Mouse (Mus musculus) cerebellum, postnatal 4 days (tissue): ENCODE measurements around the gene Ogfod3.
A peak's percentile ranks its signal among the peaks of the same experiment; 100 is the strongest.

ENCODE experiments used
- DNase-seq, 2 experiments: peaks; one replicate each; pipeline ENCODE4 v3.0.0; 2022; ENCODE audit warnings: low spot score in 2 of 2, mixed read lengths in 1 of 2

Gene Ogfod3

GRCm38 (mm10) chr11:121204161-121205006 is at the start of gene Ogfod3, which contains the start of gene Hexdc:
Gene Ogfod3 (minus strand): TSS chr11:121204711.
Gene Hexdc (plus strand): TSS chr11:121204433.
- peak; percentile 59 to 89 for DNase-seq

- DNase-seq = no peak
Measured at GRCm38 (mm10) chr11:121250196-121250595, 45.7 kb upstream of the Ogfod3 start.

DNA sequence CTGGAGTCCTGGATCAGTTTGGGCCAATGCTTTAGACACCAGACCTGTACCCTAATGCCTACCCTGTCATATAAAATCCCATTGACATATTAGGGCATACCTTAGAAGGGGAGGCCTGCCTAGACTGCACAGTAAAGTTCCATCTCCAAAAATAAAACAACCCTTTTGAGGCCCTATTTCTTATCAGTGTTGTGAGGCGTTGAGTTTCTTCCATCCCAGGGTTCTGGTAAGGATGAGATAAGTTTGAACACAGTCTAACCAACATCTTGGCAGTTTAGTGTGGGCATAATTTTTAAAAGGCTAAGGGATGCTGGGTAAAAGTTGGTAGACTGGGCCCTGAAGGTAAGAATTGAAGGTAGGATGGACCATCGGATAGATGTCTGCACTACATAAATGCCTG is 35.2 kb upstream of the Ogfod3 start:
- no peak for DNase-seq

GRCm38 (mm10) chr11:121237345-121238128 is 33.0 kb upstream of the Ogfod3 start:
- no peak for DNase-seq

DNA sequence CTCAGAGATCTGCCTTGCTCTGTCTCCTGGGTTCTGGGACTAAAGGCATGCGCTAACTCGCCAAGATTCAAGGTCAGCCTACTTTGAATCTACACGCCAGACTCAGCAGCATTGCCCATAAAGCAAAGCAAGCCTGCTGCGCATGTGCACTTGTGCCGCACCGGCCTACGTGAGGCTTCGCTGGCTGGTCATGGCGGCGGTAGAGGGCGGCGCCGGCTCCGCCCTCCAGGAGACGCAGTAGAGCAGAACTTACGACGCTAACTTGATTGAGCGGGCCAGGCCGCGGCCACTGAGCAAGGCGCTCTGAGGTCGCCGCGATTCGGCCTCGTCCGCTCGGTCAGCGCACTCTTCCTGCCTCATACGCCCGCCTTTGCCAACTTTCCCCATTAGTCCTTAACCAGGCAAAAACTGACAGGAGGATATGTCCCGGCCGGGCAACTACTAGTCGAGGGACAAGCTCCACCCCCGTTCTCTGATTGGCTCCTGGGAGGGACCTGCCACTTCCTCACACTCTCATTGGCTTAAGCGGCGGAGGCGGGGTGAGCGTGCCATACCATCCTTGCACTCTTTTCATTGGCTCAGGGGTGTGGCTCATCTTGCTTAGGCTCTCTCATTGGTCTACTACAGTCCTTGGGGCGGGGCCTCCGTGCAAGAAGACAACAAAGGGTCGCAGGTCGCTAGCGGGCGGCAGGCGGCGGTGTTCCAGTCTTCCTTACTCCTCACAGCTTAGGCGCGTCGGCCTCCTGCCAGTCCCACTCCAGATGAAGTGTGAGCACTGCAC is 32.2 kb upstream of the Ogfod3 start, which contains the start of gene Narf:
Narf (plus strand) TSS at position 690 of the 781 bp plus-strand sequence.
- peak; percentile 87 to 96 for DNase-seq

- DNase-seq = peak in 1 of 2 experiments; percentile 32
Measured at GRCm38 (mm10) chr11:121235475-121236238, 31.1 kb upstream of the Ogfod3 start.

DNA sequence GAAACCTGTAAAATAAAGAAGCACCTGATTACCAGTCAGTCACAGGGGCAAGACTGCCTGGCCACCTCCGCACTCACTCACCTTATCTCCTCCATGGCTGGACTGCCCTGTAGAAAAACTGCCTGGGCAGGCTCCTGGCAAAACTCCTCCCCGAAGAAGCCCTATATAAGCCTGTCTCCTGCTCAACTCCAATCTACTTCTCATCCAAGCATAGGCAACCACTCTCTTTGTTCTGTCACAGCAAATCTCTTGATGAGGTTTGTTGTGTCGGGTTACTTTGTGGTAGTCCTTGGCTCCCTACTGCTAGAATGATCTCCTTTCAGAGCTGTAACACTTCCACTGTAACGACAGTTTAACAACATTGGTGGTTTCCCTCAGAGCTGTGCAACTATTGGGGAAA is 28.2 kb upstream of the Ogfod3 start:
- DNase-seq = no peak

GRCm38 (mm10) chr11:121231628-121232291 is 27.2 kb upstream of the Ogfod3 start:
- no peak for DNase-seq

DNA sequence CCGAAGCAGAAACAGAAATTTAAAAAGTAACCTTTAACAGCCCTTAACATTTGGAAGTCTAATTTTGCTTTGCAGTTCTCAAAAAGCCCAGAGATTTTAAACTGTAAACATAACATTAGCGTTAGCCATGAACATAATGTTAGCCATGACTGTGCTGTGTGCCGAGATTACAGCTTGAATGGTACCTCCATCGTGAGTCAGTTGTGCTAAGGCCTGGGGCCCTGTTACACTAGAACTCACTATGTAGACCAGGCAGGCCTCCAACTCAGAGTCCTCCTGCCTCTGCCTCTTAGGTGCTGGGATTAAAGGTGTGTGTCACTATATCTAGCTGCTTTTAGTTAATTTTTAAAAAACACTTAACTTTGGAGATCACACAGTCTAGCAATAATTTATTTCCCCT is 26.7 kb upstream of the Ogfod3 start:
- DNase-seq = no peak

GRCm38 (mm10) chr11:121229018-121229439 is 24.5 kb upstream of the Ogfod3 start, which contains the start of gene Cybc1:
Gene Cybc1 (minus strand): TSS chr11:121229322.
- DNase-seq = peak in 1 of 2 experiments; percentile 35

DNA sequence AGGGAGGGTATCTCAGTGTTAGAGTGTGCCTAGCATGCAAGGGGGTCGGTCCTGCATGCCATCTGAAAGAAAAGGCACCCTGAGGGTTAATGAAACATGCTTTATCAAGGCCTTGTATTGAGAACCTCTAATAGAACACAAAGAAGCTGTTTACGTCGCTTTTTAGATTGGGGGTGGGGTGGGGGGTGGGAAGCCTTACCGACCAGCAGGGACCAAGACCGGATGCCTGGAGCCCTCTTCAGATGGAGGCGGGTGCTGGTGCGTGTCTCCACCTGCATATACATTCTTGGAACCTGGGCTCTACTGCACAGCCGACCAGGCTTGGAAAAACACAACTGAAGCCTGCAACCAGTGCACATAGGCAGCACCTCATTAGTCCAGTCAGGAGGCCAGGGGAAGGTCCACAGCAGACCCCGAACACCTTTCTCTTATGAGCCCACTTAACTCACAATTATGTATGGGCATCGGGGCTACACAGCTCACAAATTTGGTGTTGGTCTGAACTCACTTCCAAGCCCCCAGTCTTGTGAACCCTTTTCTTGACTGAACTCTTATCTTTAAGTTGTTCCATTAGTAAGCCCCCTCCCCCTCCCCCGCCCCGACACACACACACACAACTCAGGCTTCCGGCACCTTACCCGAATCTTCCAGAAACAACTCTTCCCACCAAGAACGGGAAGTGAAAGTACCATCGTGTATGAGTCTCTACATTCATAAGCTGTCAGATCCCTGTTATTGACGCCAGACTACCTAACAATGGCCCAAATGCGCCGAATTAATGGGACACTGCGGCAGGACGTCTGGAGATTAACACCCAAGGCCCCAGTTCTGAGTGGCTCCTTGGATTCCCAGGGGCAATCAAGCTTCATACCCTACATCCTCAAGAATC is 23.9 kb upstream of the Ogfod3 start:
- no peak for DNase-seq

DNA sequence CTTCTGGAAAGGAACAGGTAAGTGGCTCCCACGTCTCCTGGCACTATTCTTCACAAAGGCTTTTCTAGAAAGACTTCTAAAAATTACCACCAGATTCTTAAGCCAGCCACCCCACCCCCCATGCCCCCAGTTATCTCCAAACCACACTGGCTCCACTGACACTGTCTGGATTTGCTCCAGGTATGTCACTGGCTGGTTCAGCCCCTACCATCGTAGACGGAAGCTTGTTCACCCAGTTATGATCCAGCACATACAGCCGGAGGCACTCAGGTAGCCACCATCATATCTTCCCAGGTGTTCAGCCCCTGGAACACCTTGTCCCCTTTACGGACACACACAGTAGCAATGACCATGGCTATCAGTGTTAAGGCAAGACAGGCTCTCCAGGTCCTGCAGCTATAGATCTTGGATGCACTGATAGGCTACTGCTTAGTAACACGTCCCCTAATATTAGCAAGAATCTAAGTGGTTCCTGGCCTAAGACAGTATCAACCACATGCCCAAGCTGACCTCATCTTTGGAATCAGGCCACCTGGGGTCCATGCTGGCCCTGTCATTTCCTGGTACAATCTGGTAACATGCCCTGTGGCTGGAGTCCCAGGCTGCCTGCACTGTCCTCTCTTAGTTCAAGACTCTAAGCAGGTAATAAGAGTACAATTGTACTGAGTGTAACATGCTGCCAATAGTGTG is 17.0 kb upstream of the Ogfod3 start:
- DNase-seq = no peak

DNA sequence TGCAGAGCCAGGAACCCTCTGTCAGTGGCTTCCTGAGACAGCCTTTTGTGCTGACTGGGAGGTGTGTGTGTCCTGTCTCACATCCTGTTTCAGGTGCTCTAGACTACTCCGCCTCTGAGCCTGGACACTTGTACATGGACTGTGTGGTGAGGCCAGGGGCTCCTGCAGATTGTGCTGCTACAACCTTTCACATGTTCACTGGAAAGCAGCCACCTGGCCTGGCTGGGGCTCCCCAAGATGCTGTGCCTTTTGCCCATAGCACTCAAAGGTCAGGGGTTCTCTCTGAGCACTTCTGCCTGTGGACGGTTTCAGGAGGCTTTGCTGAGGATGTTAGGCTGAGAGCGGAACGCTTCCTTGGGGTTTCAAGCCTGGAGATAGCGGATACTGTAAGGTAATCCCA is 16.3 kb upstream of the Ogfod3 start:
- DNase-seq = no peak

DNA sequence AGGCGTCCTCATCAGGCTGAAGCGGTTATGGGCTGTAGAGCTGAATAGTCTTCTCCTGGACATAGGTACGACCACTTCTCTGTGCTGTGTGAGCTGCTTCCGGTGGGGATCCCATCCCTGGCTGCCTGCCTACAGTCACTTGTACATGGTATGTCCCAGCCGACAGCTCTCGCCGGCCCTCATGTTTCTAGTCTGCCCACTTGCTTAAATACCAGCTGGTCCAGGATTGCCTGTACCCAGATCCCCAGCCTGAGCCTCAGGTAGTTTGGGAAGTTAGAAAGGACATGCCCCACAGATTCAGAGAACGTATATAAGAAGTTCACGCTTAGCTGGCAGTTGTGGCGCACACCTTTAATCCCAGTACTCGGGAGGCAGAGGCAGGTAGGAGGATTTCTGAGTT is 15.3 kb upstream of the Ogfod3 start:
- no peak for DNase-seq

- DNase-seq = no peak
Measured at GRCm38 (mm10) chr11:121216831-121217230, 12.3 kb upstream of the Ogfod3 start.

DNA sequence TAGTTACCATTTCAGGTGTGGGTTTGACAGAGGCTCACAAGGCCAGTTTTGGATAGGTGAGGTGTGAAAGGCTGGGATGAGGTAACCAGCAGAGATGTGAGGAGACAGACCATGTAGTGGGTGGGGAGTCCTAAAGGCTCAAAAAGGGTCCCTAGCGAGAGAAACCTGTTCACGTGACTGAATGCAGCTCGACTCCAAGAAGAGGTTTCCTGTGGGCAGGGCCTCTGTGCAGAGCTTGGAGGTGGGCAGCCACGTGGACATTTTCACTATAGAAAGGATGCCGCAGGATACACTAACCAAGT is 701 bp downstream of the Ogfod3 start:
- DNase-seq = no peak

- peak in 1 of 2 experiments; percentile 43 for DNase-seq
Measured at GRCm38 (mm10) chr11:121201436-121202198, 2.9 kb downstream of the Ogfod3 start.

GRCm38 (mm10) chr11:121200781-121201180 is 3.7 kb downstream of the Ogfod3 start:
- no peak for DNase-seq
